Mouse (Mus musculus) cortical plate, adult 2 months (tissue): ENCODE results near the gene Lsg1. TPM values are rescaled to one million over a fixed set of nuclear protein-coding genes. Genes with fewer than 3 reads are reported as not detected.

Experiments
- H3K27ac ChIP-seq: fragments of 200-500 bp; 2 replicates; pipeline ENCODE4 v1.5.1; 2012; ENCODE audit warnings: low read length, control low read depth, inconsistent platforms; ENCODE audit not compliant: insufficient read depth
- H3K4me1 ChIP-seq: fragments of 200-500 bp; 2 replicates; pipeline ENCODE4 v1.6.1; 2011; ENCODE audit warnings: low read length; ENCODE audit not compliant: control insufficient read depth, insufficient read depth
- H3K4me3 ChIP-seq: fragments of 200-500 bp; 2 replicates; pipeline ENCODE4 v1.5.1; 2011; ENCODE audit warnings: mild to moderate bottlenecking, low read length, control low read depth; ENCODE audit not compliant: insufficient read depth
- CTCF ChIP-seq: fragments of 200-500 bp; IDR thresholded peaks from 2 replicates; pipeline ENCODE4 v1.5.1; 2011; ENCODE audit warnings: mild to moderate bottlenecking, control low read depth, low read length; ENCODE audit not compliant: insufficient read depth; ENCODE audit errors: extremely low read depth
- POLR2A ChIP-seq: fragments of 200-500 bp; IDR thresholded peaks from 2 replicates; pipeline ENCODE4 v1.6.1; 2011; ENCODE audit warnings: mild to moderate bottlenecking, low read length, control low read depth; ENCODE audit not compliant: insufficient read depth; ENCODE audit errors: extremely low read depth
- polyA plus RNA-seq: library from polyadenylated mRNA; depleted of rRNA; stranded (reverse); fragments of >200 nt; gene quantifications from 2 replicates; pipeline ENCODE4 v1.2.3, GENCODE M21; 2012

Lsg1 gene
- polyA plus RNA-seq, 1 experiment: 17.6 TPM

DNA sequence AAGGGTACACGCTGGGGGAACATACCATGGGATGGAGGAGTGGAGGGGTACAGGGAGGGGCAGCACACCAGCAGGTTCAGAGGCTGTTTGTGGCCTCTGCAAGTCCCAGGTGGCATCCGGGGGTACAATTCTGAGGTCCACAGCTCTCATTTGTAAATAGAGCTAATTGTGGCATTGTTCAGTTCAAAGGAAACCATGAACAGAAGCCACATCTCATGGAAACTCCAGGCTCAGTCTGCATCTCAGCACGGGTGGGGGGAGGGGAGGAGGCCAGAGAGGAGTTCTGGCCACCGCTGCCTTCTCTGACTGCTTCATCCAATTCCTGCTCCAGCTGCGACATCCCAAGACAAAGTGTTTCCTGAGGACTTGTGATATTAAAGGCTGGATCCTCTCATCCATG is 26.7 kb upstream of the Lsg1 start:
- Histone ChIP-seq H3K27ac (no peak overlapping the region), H3K4me3 (no peak overlapping the region), H3K4me1 (no peaks in the 10 kb centered on the region)
- TF ChIP-seq POLR2A (no peak), CTCF (no peak)

DNA sequence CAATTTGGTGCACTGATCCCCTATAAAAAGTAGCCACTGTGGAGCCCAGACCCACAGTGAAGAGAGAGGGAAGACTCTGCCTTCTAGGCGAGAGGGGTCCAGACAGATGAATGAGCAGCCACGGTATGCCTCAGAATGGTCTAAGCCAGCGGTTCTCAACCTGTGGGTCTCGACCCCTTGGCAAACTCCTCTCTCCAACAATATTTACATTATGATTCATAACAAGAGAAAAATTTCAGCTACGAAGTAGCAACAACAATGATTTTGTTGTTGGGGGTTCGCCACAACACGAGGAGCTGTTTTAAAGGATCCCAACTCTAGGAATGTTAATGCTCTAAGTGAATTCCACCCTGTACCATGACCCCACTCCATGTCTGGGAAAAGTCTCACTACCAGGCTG is 25.7 kb upstream of the Lsg1 start:
- no peak for TF ChIP-seq POLR2A
- no peak for TF ChIP-seq CTCF
- Histone ChIP-seq H3K4me1 (no peaks in the 10 kb centered on the region), H3K27ac (no peak overlapping the region), H3K4me3 (no peak overlapping the region)

DNA sequence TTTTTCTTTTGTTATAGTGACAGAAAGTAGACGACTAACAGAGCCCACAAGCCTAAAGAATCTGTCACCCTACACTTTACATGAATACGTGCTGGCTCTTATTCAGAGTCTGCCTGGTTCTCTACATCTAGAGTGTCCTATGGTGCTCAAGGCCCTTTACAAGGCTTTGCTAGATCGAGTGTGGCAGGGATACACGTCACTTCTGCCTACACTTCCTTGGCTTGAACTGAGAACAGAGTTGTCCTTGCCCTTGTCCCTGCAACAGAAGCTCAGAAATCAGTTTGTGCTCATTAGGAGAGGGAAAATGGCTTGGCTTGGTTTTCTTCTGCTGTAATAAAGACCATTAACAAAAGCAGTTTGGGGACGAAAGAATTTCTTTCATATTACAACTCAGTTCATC is 23.9 kb upstream of the Lsg1 start:
- Histone ChIP-seq H3K4me3 (no peak overlapping the region), H3K27ac (no peak overlapping the region), H3K4me1 (no peaks in the 10 kb centered on the region)
- TF ChIP-seq CTCF: no peak
- no peak for TF ChIP-seq POLR2A

DNA sequence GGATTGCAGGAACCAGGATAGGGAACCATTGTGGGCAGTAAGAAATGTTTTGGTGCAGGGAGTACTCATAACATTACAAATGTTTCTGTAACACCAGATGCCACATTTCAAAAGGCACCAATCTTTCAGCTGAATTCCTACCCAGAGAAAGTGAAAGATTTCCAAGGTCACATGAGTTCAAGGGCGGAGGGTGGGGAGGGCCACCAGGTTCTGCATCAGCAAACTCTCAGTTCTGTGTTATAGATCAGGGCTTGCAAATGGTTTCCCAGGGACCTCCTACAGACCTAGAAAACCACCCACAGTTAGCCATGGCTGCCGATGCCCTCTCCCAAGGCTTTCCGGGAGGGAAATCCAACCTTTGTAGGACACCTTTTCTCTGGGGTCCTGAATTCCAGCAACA is 20.5 kb upstream of the Lsg1 start:
- no peak overlapping the region for H3K4me3 ChIP-seq
- H3K27ac ChIP-seq: no peak overlapping the region
- no peaks in the 10 kb centered on the region for H3K4me1 ChIP-seq
- no peak for TF ChIP-seq POLR2A
- TF ChIP-seq CTCF: no peak

DNA sequence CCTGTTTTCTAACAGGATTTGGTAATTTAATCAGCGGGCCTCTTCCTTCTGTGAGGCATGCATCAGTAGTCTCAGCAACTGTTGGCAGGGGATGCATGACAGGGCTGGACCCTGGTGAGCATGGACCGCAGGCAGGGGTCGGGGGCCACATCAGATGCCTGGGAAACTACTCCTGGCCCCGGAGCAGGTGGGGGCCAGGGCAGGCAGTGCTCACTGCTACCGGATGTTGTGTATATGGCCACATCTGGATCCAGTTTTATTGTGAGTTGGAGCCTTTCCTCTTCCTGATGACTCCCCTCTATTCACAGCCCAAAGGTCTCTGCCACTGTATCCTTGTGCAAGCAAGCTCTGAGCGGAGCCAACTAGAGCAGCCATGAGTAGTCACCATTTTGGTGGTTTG is 18.1 kb upstream of the Lsg1 start:
- no peaks in the 10 kb centered on the region for H3K4me1 ChIP-seq
- TF ChIP-seq POLR2A (no peak), CTCF (no peak)
- no peak overlapping the region for H3K4me3 ChIP-seq
- H3K27ac ChIP-seq: no peak overlapping the region

DNA sequence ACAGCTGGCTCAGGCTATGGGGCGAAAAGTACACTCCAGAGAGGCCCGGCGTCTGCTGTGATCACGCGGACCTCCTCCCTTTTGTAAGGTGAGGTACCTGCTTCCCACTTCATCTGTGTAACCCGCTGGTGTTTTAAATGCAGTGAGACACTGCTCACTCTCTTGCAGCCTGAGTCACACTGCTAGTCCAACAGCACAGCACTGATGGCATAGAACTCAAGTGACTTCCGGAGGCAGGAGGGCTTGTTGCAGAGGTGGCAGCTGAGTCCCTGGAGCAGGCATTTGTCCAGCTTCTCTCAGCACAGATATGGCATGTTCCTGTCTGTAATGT is 17.4 kb upstream of the Lsg1 start:
- no peak overlapping the region for H3K4me3 ChIP-seq
- H3K27ac ChIP-seq: no peak overlapping the region
- no peaks in the 10 kb centered on the region for H3K4me1 ChIP-seq
- TF ChIP-seq POLR2A (no peak), CTCF (no peak)

DNA sequence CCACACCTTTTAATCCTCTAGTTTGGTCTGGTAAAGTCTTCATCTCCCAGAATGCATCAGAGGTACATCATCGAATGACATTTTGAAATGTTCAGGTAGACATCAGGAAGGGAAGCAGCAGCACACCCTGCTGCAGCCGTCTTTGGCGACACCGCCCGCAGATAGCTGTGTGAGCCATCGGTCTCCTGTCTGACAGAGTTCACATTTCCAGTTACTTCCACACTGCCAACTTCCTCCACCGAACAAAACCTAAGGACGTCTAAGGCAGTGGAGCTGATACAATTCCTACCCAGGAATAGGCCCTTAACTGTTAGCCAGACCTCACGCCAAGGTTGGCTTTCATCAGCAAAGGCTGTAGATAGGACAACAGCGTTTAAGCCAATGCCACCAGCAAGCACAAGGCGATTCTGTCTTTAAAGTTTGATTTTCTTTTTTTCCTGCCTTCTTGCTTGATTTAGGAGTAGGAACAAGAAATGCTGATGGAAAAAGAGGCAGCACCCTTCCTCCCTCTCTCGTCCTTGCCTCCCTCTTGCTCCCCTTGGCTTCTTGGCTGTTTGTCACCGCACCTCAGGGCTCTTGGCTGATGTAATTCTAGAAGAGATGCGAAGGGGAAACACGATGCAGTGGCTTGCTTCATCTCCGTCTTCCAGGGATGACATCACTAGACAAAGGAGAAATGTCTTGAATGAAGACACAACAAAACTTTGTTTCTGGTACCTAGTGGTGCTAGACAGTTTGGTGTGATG is 16.8 kb upstream of the Lsg1 start:
- Histone ChIP-seq H3K4me3 (no peak overlapping the region), H3K27ac (no peak overlapping the region), H3K4me1 (no peaks in the 10 kb centered on the region)
- TF ChIP-seq POLR2A (no peak), CTCF (no peak)

DNA sequence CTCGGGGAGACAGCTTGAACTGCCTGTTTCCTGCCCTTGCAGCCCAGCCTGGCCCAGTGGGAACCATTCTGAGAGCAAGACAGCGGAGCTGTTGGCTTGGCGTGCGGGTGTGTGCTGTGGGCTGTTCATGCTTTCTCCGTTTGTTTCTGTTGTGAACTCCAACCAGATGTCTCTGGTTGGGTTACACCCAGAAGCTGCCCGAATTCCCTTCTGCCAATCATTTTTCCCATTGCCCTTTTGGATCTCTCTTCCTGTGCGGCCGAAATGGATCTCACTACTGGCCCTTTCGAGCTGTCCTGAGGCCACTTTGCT is 16.1 kb upstream of the Lsg1 start:
- TF ChIP-seq CTCF (no peak), POLR2A (no peak)
- H3K4me1 ChIP-seq: no peaks in the 10 kb centered on the region
- no peak overlapping the region for H3K27ac ChIP-seq
- no peak overlapping the region for H3K4me3 ChIP-seq

DNA sequence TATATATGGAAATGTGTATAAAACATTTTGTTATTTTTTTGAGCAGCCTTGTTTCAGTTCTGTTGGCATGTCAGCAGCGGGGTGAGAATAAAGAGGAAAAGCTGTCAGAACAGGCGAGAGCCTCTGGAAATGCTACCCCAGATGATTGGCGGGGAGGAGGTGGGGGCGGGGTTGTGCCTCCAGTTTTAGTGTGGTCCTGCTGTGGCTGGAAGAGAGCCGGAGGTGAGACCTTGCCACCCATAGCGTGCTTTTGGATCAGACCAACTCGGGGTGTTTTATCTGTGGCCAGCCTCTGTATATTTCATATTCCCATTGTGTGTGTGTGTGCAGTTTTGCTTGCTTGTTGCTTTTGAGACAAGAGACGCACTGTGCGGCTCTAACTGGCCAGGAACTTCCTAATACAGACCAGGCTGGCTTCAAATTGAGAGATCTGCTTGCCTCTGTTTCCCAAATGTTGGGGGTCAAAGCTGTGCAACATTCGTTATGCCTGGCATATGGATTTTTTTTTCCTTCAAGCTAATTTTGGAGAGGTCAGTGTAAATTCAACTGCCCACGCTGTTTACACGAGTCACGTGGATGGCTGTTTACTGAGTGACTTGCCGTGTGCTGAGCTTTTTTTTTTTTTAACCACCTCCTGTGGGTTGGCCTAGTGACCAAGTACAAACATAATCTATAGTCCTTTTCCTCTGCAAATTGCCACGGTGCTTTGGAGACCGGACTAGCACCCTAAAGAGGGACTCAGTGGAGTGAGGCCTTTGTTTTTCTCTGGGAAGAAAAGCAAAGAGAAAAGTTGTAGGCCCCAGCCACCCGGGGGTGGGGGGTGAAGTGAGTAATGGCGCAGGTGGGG is 15.5 kb upstream of the Lsg1 start:
- no peak overlapping the region for H3K27ac ChIP-seq
- no peak for TF ChIP-seq POLR2A
- TF ChIP-seq CTCF: no peak
- H3K4me3 ChIP-seq: no peak overlapping the region
- no peaks in the 10 kb centered on the region for H3K4me1 ChIP-seq

DNA sequence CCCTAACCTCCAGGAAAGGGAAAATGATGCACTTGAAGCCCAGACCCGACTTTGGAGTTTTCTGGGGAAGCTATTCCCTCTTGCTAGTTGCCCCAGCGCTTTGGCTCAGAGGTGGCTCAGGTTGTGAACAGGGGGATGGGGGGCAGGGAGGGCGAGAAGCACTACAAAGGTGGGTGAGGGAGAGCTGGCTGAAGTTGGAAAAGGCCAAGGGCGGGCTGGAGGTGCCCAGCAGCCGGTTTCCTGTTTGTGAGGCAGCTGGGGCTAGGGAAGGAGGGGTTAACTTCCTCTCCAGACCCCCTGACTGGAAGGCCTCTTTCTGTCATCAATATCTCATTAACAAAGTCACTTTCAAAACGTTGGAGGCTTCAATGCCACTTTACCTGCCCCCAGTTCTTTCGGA is 14.6 kb upstream of the Lsg1 start:
- TF ChIP-seq CTCF: no peak
- TF ChIP-seq POLR2A: no peak
- 0 out of 2 replicates have a peak overlapping the region, but pooled peaks have one; percentile 24 for H3K27ac ChIP-seq
- H3K4me1 ChIP-seq: no peaks in the 10 kb centered on the region
- peak overlapping the region; percentile 74 for H3K4me3 ChIP-seq
